ENCODE assay signal across 8 mouse cellular contexts in the genomic region with DNA sequence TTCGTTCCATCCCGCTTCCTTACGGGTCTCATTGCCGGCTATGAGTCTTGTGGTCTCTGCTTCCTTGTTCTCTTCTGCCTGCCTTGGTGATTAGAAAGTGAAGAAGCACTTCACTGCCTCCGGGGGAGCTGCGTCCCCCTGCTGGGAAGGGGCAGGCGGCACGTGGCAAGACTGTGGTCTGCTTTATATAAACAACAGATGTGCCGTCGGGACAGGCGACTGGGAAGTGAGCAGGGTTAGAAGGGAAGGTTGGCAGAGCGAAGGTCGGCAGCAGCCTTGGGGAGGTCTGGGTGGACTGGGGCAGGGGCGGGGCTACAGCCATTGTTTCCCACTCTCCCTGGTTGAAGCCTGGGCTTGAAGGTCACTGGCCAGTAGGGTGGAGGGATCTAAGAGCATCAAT. TPM values are rescaled to one million over a fixed set of nuclear protein-coding genes. Genes with fewer than 3 reads are reported as not detected.
DNase-seq lines count a peak whose midpoint lies in the region; ATAC-seq and TF ChIP-seq lines count a peak whose summit lies in the region.

No protein-coding gene starts in this region.

- H3K4me2 ChIP-seq in limb, embryonic 13.5 days (replicated peaks), result peak overlapping the region; percentile 100
- H3K4me2 ChIP-seq in neural tube, embryonic 11.5 days (ENCODE audit: low read depth), result peak overlapping the region; percentile 99

- no peak for TF ChIP-seq POLR2A in spleen, adult 2 months (IDR thresholded peaks at IDR 0.05; ENCODE audit: low read depth, low read length)

- peaks cover 15% of the 10 kb centered on the region for H3K4me1 ChIP-seq in spleen, adult 2 months (ENCODE audit: control insufficient read depth, insufficient read depth, insufficient read length)
- H3K4me1 ChIP-seq in limb, embryonic 13.5 days, result peaks cover 38% of the 10 kb centered on the region
- peaks cover 25% of the 10 kb centered on the region for H3K4me1 ChIP-seq in neural tube, embryonic 11.5 days (ENCODE audit: control insufficient read depth, insufficient read depth, low read length)

- H3K4me3 ChIP-seq in spleen, adult 2 months (ENCODE audit: extremely low read depth, insufficient read depth, insufficient read length), result peak overlapping the region; percentile 18; the same call in 1 of the 2 replicates
- peak overlapping the region; percentile 19 for H3K4me3 ChIP-seq in limb, embryonic 13.5 days
- H3K4me3 ChIP-seq in neural tube, embryonic 11.5 days (ENCODE audit: low read depth, low read length), result 0 out of 2 replicates have a peak overlapping the region, but pooled peaks have one; percentile 9

- peak; percentile 47 for DNase-seq in adrenal gland, postnatal 14 days
- DNase-seq in adrenal gland, adult 8-10 months, result no peak
- no peak for DNase-seq in spleen, adult 2 months (ENCODE audit: low read depth in 1 of 2, low spot score in 2 of 2)
- no peak for DNase-seq in spleen, postnatal 4 days (ENCODE audit: low spot score in 2 of 2)
- peak; percentile 69 for DNase-seq in neural tube, embryonic 11.5 days (ENCODE audit: low spot score)
- no peak for DNase-seq in frontal cortex, postnatal 14 days (ENCODE audit: low spot score in 2 of 2)

- under 1% methylated on average over 14 of the region's 14 CpGs for WGBS in spleen, adult 2 months
- 0% methylated on average over 14 of the region's 14 CpGs for whole genome bisulfite sequencing in limb, embryonic 13.5 days
- 0% methylated on average over 14 of the region's 14 CpGs for WGBS in neural tube, embryonic 11.5 days

- H3K27me3 ChIP-seq in spleen, adult 2 months (ENCODE audit: control insufficient read depth, insufficient read depth, low read length), result 0 out of 2 replicates have a peak, but pooled peaks cover 4% of the 10 kb centered on the region
- peaks cover 56% of the 10 kb centered on the region for H3K27me3 ChIP-seq in limb, embryonic 13.5 days
- H3K27me3 ChIP-seq in neural tube, embryonic 11.5 days (ENCODE audit: control insufficient read depth, insufficient read depth, low read length), result peaks cover 40% of the 10 kb centered on the region

- TF ChIP-seq CTCF in spleen, adult 2 months (IDR thresholded peaks at IDR 0.05; ENCODE audit: extremely low read depth, insufficient read depth, insufficient read length, insufficient replicate concordance), result no peak

- ATAC-seq in hematopoietic stem cell, adult 5-6 weeks (replicated peaks in 1 of 2; ENCODE audit: insufficient read depth in 1 of 2, low FRiP score in 2 of 2, low TSS enrichment in 1 of 2, low read depth in 1 of 2, poor library complexity in 2 of 2, severe bottlenecking in 2 of 2), result peak; percentile 54 to 55
- ATAC-seq in limb, embryonic 13.5 days (ENCODE audit: low FRiP score, low read depth), result no peak
- ATAC-seq in neural tube, embryonic 11.5 days (ENCODE audit: insufficient read depth, low FRiP score, low TSS enrichment), result 0 out of 2 replicates have a peak, but pooled peaks have one; percentile 39

- no peaks in the 10 kb centered on the region for H3K9me3 ChIP-seq in limb, embryonic 13.5 days
- H3K9me3 ChIP-seq in neural tube, embryonic 11.5 days (ENCODE audit: control insufficient read depth, low read length), result no peaks in the 10 kb centered on the region

- H3K27ac ChIP-seq in spleen, adult 2 months (ENCODE audit: insufficient read depth, low read length), result no peak overlapping the region
- no peak overlapping the region for H3K27ac ChIP-seq in limb, embryonic 13.5 days
- H3K27ac ChIP-seq in neural tube, embryonic 11.5 days (ENCODE audit: low read depth, low read length), result no peak overlapping the region

- H3K36me3 ChIP-seq in spleen, adult 2 months (ENCODE audit: control insufficient read depth, insufficient read depth, low read length), result no peaks in the 10 kb centered on the region
- H3K36me3 ChIP-seq in limb, embryonic 13.5 days, result peaks cover 12% of the 10 kb centered on the region
- H3K36me3 ChIP-seq in neural tube, embryonic 11.5 days (ENCODE audit: control insufficient read depth, insufficient read depth, low read length), result no peaks in the 10 kb centered on the region

- peak overlapping the region; percentile 4 for H3K9ac ChIP-seq in limb, embryonic 13.5 days
- peak overlapping the region; percentile 2; the same call in 1 of the 2 replicates for H3K9ac ChIP-seq in neural tube, embryonic 11.5 days (ENCODE audit: low read length)

RNA-seq across cellular contexts. Expression of a gene that starts 1.6 kb away (rescaled TPM):
- 3.6 and 3.8 TPM in 2 replicates for total RNA-seq in adrenal gland, postnatal 14 days (2021)
- 1 to 10 TPM; 3.1 to 6.3 (median 4.0) TPM for total RNA-seq in adrenal gland, adult 8-10 months (2022)
- 0.28 and 0.38 TPM in 2 replicates for polyA plus RNA-seq in spleen, adult 2 months (2012; rRNA removed)
- 8.0 and 9.4 TPM in 2 replicates for total RNA-seq in hematopoietic stem cell, adult 5-6 weeks (2017)
- polyA plus RNA-seq in limb, embryonic 13.5 days (2015; fragmentation: Nextera tagmentation; extraction: Ambion mirVana), result 1.2 and 1.4 TPM in 2 replicates
- polyA plus RNA-seq in neural tube, embryonic 11.5 days (2014; fragmentation: Nextera tagmentation; extraction: Ambion mirVana), result 0.37 and 0.46 TPM in 2 replicates

RNA-seq across cellular contexts. Expression of a gene that starts 1.6 kb away (rescaled TPM):
- total RNA-seq in adrenal gland, postnatal 14 days (2021), result 1.8 and 2.0 TPM in 2 replicates
- 1 to 10 TPM; 2.5 to 4.7 (median 3.4) TPM for total RNA-seq in adrenal gland, adult 8-10 months (2022)
- 1.4 and 1.5 TPM in 2 replicates for polyA plus RNA-seq in spleen, adult 2 months (2012; rRNA removed)
- 41.4 and 48.7 TPM in 2 replicates for total RNA-seq in hematopoietic stem cell, adult 5-6 weeks (2017)
- 0.85 and 0.87 TPM in 2 replicates for polyA plus RNA-seq in limb, embryonic 13.5 days (2015; fragmentation: Nextera tagmentation; extraction: Ambion mirVana)
- polyA plus RNA-seq in neural tube, embryonic 11.5 days (2014; fragmentation: Nextera tagmentation; extraction: Ambion mirVana), result 1.6 and 1.8 TPM in 2 replicates

RNA-seq across cellular contexts. Expression of a gene that starts 35.7 kb away (rescaled TPM):
- total RNA-seq in adrenal gland, postnatal 14 days (2021), result 164 and 180 TPM in 2 replicates
- 100 to 1,000 TPM; 228 to 267 (median 252) TPM for total RNA-seq in adrenal gland, adult 8-10 months (2022)
- polyA plus RNA-seq in spleen, adult 2 months (2012; rRNA removed), result 33.5 and 34.2 TPM in 2 replicates
- 289 and 297 TPM in 2 replicates for total RNA-seq in hematopoietic stem cell, adult 5-6 weeks (2017)
- 202 and 222 TPM in 2 replicates for polyA plus RNA-seq in limb, embryonic 13.5 days (2015; fragmentation: Nextera tagmentation; extraction: Ambion mirVana)
- 175 TPM in 2 replicates for polyA plus RNA-seq in neural tube, embryonic 11.5 days (2014; fragmentation: Nextera tagmentation; extraction: Ambion mirVana)

RNA-seq across cellular contexts. Expression of a gene that starts 52.7 kb away (rescaled TPM):
- total RNA-seq in adrenal gland, postnatal 14 days (2021), result 113 and 115 TPM in 2 replicates
- total RNA-seq in adrenal gland, adult 8-10 months (2022), result 100 to 1,000 TPM; 138 to 154 (median 143) TPM
- polyA plus RNA-seq in spleen, adult 2 months (2012; rRNA removed), result 106 and 138 TPM in 2 replicates
- total RNA-seq in hematopoietic stem cell, adult 5-6 weeks (2017), result 95.1 and 97.5 TPM in 2 replicates
- 356 and 364 TPM in 2 replicates for polyA plus RNA-seq in limb, embryonic 13.5 days (2015; fragmentation: Nextera tagmentation; extraction: Ambion mirVana)
- 231 and 247 TPM in 2 replicates for polyA plus RNA-seq in neural tube, embryonic 11.5 days (2014; fragmentation: Nextera tagmentation; extraction: Ambion mirVana)

Comparison
In these comparisons a context has a peak if more than half of its experiments do, and no peak if none do; other contexts are left out.
1. DNase-seq: peak in adrenal gland, postnatal 14 days (single experiment) and neural tube, embryonic 11.5 days (single experiment); none in adrenal gland, adult 8-10 months (single experiment), spleen, adult 2 months (0 of 2), spleen, postnatal 4 days (0 of 2) and frontal cortex, postnatal 14 days (0 of 2).
2. Peak in every context shown above with its lines, with median percentiles within 50 percentile points of each other: H3K4me3 ChIP-seq.